Mouse (Mus musculus) kidney, adult 2 months (tissue): Measurements from ENCODE around the gene Ccdc51. TPM values are rescaled to one million over a fixed set of nuclear protein-coding genes. Genes with fewer than 3 reads are reported as not detected.

Experiments used
- DNase-seq: peaks from one replicate; pipeline ENCODE4 v3.0.0; 2021
- H3K27ac ChIP-seq: fragments of 200-500 bp; 2 replicates; pipeline ENCODE4 v1.5.1; 2012; ENCODE audit warnings: low read depth, low read length, control low read depth, inconsistent platforms; ENCODE audit not compliant: insufficient read depth
- H3K27me3 ChIP-seq: fragments of 200-500 bp; replicated peaks from 2 replicates; pipeline ENCODE4 v1.6.1; 2012; ENCODE audit warnings: mild to moderate bottlenecking, moderate library complexity, low read length, inconsistent platforms; ENCODE audit not compliant: control insufficient read depth, insufficient read depth
- H3K36me3 ChIP-seq: fragments of 200-500 bp; 2 replicates; pipeline ENCODE4 v1.6.1; 2012; ENCODE audit warnings: mild to moderate bottlenecking, moderate library complexity, low read length, inconsistent platforms; ENCODE audit not compliant: control insufficient read depth, insufficient read depth
- H3K4me1 ChIP-seq: fragments of 200-500 bp; 2 replicates; pipeline ENCODE4 v1.6.1; 2011; ENCODE audit warnings: low read length; ENCODE audit not compliant: control insufficient read depth, insufficient read depth
- H3K4me3 ChIP-seq: fragments of 200-500 bp; 2 replicates; pipeline ENCODE4 v1.5.1; 2011; ENCODE audit warnings: mild to moderate bottlenecking, low read depth, low read length, control low read depth; ENCODE audit not compliant: insufficient read depth
- CTCF ChIP-seq: fragments of 200-500 bp; conservative IDR thresholded peaks from 2 replicates; pipeline ENCODE4 v1.5.1; 2011; ENCODE audit warnings: low read depth, mild to moderate bottlenecking, control low read depth, low read length, moderate library complexity, mixed read lengths; ENCODE audit not compliant: insufficient read depth, insufficient read length
- POLR2A ChIP-seq: fragments of 200-500 bp; IDR thresholded peaks from one replicate; pipeline ENCODE4 v1.6.1; 2011; ENCODE audit warnings: low read depth, low read length, control low read depth
- WGBS: fragments of 180-500 bp; shearing (Covaris S2); methylation state at CpG from one replicate; pipeline ENCODE4 v1.1.7; 2018; 5-methylcytosine and 5-hydroxymethylcytosine counted together
- polyA plus RNA-seq: library from polyadenylated mRNA; depleted of rRNA; stranded (reverse); fragments of >200 nt; gene quantifications from 2 replicates; pipeline ENCODE4 v1.2.3, GENCODE M21; 2012

Ccdc51 gene
- polyA plus RNA-seq, 1 experiment: 11.4 TPM

DNA sequence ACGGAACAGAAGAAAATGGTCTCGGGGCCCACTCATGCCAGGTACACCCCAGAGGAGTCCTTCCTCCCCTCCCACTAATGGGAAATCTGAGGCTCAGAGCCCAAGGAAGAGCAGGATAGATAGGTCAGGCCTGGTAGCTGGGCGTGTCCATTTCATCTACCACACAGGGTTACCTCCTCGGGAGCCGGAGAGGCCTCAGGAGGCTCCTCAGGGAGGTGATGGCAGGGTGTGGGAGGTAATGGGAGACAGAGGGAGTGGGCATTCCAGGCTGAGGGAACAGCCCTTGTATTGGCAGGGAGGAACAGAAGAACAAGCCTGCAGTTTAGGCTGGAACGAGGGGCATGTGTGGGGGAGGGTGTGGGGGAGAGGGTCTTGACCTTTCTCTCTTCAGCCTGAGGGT, 14.6 kb downstream of the Ccdc51 start:
- H3K4me1 ChIP-seq: peaks cover 23% of the 10 kb centered on the region
- peak overlapping the region; percentile 89 for H3K27ac ChIP-seq

DNA sequence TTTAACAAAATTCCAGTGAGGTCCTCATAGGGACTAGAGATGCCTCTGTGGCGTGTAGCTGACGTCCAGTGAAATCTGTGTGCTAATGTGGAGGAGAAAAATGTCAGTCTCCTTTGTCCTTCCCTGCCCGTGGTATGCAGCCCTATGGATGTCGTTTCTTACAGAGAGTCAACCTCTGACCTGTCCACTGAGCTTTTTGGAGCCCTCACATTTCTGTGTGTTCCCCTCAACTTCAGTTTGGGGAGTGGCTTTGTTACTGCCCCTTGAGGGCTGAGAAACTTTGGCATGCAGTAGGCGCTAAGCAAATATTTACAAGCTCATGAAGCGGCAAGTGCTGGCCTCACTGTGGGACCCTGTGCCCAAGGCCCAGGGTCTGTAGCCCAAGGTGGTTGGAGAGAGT, 15.0 kb downstream of the Ccdc51 start:
- TF ChIP-seq POLR2A (no peak), CTCF (no peak)
- Histone ChIP-seq H3K27me3 (no peaks in the 10 kb centered on the region), H3K36me3 (no peaks in the 10 kb centered on the region), H3K4me3 (0 out of 2 replicates have a peak overlapping the region, but pooled peaks have one; percentile 5), H3K27ac (peak overlapping the region; percentile 58), H3K4me1 (peaks cover 23% of the 10 kb centered on the region)
- WGBS: 40% methylated on average over 6 of the region's 6 CpGs
- no peak for DNase-seq

More for the DNA sequence above, 14.6 kb downstream of the Ccdc51 start:
- DNase-seq: no peak
- no peak for TF ChIP-seq POLR2A
- 45% methylated on average over 6 of the region's 6 CpGs for WGBS
- Histone ChIP-seq H3K27me3 (no peaks in the 10 kb centered on the region), H3K4me3 (peak overlapping the region; percentile 5; the same call in 1 of the 2 replicates), H3K36me3 (no peaks in the 10 kb centered on the region)

DNA sequence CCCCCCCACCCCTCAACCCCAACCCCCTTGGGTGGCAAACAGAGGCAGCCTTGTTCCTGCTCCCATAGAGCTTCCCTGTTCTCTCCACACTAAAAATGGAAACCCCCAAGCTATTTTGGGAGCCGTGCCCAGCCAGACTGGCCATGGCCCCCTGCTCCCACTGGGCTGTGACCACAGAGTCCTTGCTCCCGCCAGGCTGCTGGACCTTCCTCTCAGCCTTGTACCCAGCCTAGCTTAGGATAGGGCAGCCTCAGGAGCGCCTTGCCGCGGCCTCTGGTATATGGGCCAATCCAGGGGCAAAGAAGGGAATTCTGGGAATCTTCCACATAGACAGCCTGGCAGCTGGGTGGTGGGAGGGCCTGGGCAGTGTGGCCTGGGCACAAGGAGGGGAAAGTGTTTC, 15.5 kb downstream of the Ccdc51 start:
- Histone ChIP-seq H3K27me3 (no peaks in the 10 kb centered on the region), H3K36me3 (no peaks in the 10 kb centered on the region), H3K27ac (peak overlapping the region; percentile 90), H3K4me3 (no peak overlapping the region), H3K4me1 (peaks cover 23% of the 10 kb centered on the region)
- no peak for TF ChIP-seq CTCF
- TF ChIP-seq POLR2A: no peak
- DNase-seq: peak; percentile 49
- WGBS: 40% methylated on average over 5 of the region's 5 CpGs

DNA sequence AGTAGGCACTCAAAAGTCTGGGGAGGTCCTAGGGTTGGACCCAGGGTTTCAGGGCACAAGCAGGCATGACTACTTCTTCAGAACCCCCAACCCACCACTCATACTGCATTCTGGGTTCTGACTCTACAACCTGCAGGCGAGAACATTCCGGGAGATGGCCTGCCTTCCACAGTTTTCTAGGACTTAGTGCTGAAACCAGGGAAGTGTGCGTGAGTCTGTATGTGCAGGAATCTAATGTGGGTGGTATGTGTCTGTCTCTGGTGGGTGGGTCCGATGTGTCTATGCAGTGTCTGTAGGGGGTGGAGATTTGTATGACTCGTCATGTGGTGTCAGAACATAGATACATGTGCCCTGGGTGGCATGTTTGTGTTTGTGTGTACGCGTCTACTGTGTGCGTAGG, 16.1 kb downstream of the Ccdc51 start:
- TF ChIP-seq CTCF (no peak), POLR2A (no peak)
- no peaks in the 10 kb centered on the region for H3K27me3 ChIP-seq

DNA sequence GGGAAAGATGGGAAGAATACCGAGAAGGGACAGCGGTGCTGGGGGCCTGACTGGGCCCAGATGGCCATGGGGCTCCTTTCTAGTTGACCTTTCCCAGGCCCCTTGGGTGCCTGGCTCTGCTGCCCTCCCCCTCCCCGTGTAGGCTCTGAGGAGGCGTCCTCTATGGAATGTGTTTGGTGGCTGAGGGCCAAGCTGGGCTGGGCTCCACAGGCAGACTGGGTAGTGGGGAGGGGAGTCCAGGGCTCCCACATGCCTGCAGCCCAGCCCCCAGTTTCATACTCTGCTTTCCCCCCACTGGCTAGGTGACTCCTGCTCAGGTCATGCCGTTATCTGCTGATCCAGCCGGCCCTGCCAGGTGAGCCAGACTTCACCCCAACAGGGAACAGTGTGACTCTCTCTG, 16.7 kb downstream of the Ccdc51 start:
- WGBS: 26% methylated on average over 6 of the region's 6 CpGs
- Histone ChIP-seq H3K36me3 (no peaks in the 10 kb centered on the region), H3K27ac (peak overlapping the region; percentile 90), H3K27me3 (no peaks in the 10 kb centered on the region), H3K4me1 (peaks cover 14% of the 10 kb centered on the region; the same call in 1 of the 2 replicates), H3K4me3 (no peak overlapping the region)
- TF ChIP-seq POLR2A (no peak), CTCF (no peak)
- peak; percentile 86 for DNase-seq

More for the DNA sequence above, 16.1 kb downstream of the Ccdc51 start:
- Histone ChIP-seq H3K4me1 (peaks cover 18% of the 10 kb centered on the region), H3K4me3 (peak overlapping the region; percentile 16; the same call in 1 of the 2 replicates), H3K36me3 (no peaks in the 10 kb centered on the region), H3K27ac (peak overlapping the region; percentile 90)
- no peak for DNase-seq
- WGBS: 73% methylated on average over 8 of the region's 8 CpGs

DNA sequence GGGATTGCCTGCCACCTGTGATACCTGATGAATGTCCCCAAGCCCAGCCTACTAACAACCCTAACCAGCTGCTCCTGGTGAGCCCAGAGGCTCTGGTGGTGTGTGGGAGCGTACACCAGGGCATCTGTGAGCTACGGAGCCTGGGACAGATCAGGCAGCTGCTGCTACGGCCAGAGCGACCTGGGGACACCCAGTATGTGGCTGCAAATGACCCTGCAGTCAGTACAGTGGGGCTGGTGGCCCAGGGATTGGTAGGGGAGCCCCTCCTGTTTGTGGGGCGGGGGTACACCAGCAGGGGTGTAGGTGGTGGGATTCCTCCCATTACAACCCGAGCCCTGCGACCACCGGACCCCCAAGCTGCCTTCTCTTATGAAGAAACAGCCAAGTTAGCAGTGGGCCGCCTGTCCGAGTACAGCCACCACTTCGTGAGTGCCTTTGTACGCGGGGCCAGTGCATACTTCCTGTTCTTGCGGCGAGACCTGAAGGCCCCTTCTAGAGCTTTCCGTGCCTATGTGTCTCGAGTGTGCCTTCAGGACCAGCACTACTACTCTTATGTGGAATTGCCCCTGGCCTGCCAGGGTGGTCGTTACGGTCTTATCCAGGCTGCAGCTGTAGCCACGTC, 18.1 kb downstream of the Ccdc51 start:
- Histone ChIP-seq H3K4me3 (no peak overlapping the region), H3K4me1 (peaks cover 7% of the 10 kb centered on the region; the same call in 1 of the 2 replicates), H3K27me3 (no peaks in the 10 kb centered on the region), H3K27ac (no peak overlapping the region), H3K36me3 (no peaks in the 10 kb centered on the region)
- TF ChIP-seq POLR2A: no peak
- no peak for TF ChIP-seq CTCF
- WGBS: 82% methylated on average over 20 of the region's 20 CpGs
- DNase-seq: no peak

DNA sequence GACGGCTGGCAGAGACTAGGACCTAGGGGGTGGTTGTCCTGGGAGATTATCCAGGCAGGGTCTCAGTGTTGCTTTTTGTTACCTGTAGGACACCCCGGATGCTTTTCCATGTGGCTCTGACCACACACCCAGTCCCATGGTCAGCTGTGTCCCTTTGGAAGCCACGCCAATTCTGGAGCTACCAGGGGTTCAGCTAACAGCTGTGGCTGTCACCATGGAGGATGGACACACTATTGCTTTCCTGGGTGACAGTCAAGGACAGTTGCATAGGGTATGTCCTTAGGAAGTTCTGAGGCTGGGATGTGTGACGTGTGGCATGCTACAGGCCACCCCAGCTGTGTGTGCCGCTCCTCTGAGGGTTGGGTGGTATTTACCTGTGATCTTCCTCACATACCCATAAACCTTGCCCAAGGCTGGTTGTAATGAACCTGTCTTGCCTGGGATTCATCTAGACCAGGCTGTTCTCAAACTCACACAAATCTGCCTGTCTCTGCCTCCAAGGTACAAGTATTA, 19.7 kb downstream of the Ccdc51 start:
- no peak overlapping the region for H3K27ac ChIP-seq
- no peak overlapping the region for H3K4me3 ChIP-seq
- WGBS: 92% methylated on average over 5 of the region's 5 CpGs
- peaks cover 11% of the 10 kb centered on the region; the same call in 1 of the 2 replicates for H3K4me1 ChIP-seq
- H3K36me3 ChIP-seq: no peaks in the 10 kb centered on the region
- no peak for DNase-seq
- TF ChIP-seq CTCF (no peak), POLR2A (no peak)
- H3K27me3 ChIP-seq: no peaks in the 10 kb centered on the region
